Mouse (Mus musculus) E14TG2a.4 (cell line): ENCODE measurements around the gene Cd59b.
A peak's percentile ranks its signal among the peaks of the same experiment; 100 is the strongest.

Experiments
- H3K27me3 ChIP-seq: 2 replicates; pipeline ENCODE4 v1.6.1; 2014; ENCODE audit warnings: low read length, control low read depth; ENCODE audit not compliant: insufficient read depth
- H3K36me3 ChIP-seq: 2 replicates; pipeline ENCODE4 v1.6.1; 2014; ENCODE audit warnings: low read length, control low read depth; ENCODE audit not compliant: insufficient read depth
- H3K4me1 ChIP-seq: replicated peaks from 2 replicates; pipeline ENCODE4 v1.6.1; 2014; ENCODE audit warnings: low read depth, low read length, control low read depth
- H3K4me3 ChIP-seq: replicated peaks from 2 replicates; pipeline ENCODE4 v1.5.1; 2014; ENCODE audit warnings: mild to moderate bottlenecking, low read length
- H3K9me3 ChIP-seq: 2 replicates; pipeline ENCODE4 v1.6.1; 2014; ENCODE audit warnings: low read length, control low read depth
- CTCF ChIP-seq: conservative IDR thresholded peaks from 2 replicates; pipeline ENCODE4 v1.5.1; 2014; ENCODE audit warnings: low read length
- NANOG ChIP-seq: IDR thresholded peaks from 2 replicates; pipeline ENCODE4 v1.6.1; 2014; ENCODE audit warnings: borderline replicate concordance, low read length, mixed read lengths
- POU5F1 ChIP-seq: IDR thresholded peaks from 2 replicates; pipeline ENCODE4 v1.6.1; 2014; ENCODE audit warnings: low read length, borderline replicate concordance

The Cd59b gene

GRCm38 (mm10) chr2:104069704-104070185, at the start of gene Cd59b:
Gene Cd59b, plus strand, starts transcription at chr2:104069849.
- Histone ChIP-seq H3K4me3 (peak within 1 kb of the TSS; percentile 58), H3K36me3 (no peaks in the 10 kb centered on the region), H3K4me1 (peaks cover 17% of the 10 kb centered on the region), H3K27me3 (no peaks in the 10 kb centered on the region), H3K9me3 (no peaks in the 10 kb centered on the region)
- TF ChIP-seq CTCF (no peak), POU5F1 (no peak), NANOG (no peak)

GRCm38 (mm10) chr2:104023096-104023495, 46.6 kb upstream of the Cd59b start:
- H3K9me3 ChIP-seq, result peaks cover 12% of the 10 kb centered on the region; the same call in 1 of the 2 replicates
- no peak overlapping the region for H3K4me3 ChIP-seq
- no peak for TF ChIP-seq CTCF
- TF ChIP-seq POU5F1, result no peak
- no peak for TF ChIP-seq NANOG
- no peaks in the 10 kb centered on the region for H3K27me3 ChIP-seq
- H3K36me3 ChIP-seq, result no peaks in the 10 kb centered on the region
- H3K4me1 ChIP-seq, result peaks cover 3% of the 10 kb centered on the region

- Histone ChIP-seq H3K27me3 (0 out of 2 replicates have a peak, but pooled peaks cover 7% of the 10 kb centered on the region), H3K4me3 (no peak overlapping the region), H3K36me3 (no peaks in the 10 kb centered on the region), H3K9me3 (peaks cover 12% of the 10 kb centered on the region; the same call in 1 of the 2 replicates), H3K4me1 (peaks cover 13% of the 10 kb centered on the region)
- TF ChIP-seq CTCF, result no peak
- no peak for TF ChIP-seq NANOG
- TF ChIP-seq POU5F1, result no peak
These were observed 45.0 kb upstream of the Cd59b start for GRCm38 (mm10) chr2:104024656-104025055.

- H3K4me1 ChIP-seq, result peaks cover 23% of the 10 kb centered on the region
- peaks cover 12% of the 10 kb centered on the region; the same call in 1 of the 2 replicates for H3K9me3 ChIP-seq
- TF ChIP-seq CTCF (no peak), NANOG (no peak), POU5F1 (no peak)
- H3K4me3 ChIP-seq, result peak within 1 kb of the TSS; percentile 95
- 0 out of 2 replicates have a peak, but pooled peaks cover 7% of the 10 kb centered on the region for H3K27me3 ChIP-seq
- no peaks in the 10 kb centered on the region for H3K36me3 ChIP-seq
These were observed 42.1 kb upstream of the Cd59b start, which contains the start of gene Fbxo3 for GRCm38 (mm10) chr2:104027458-104028138. Gene Fbxo3, plus strand, starts transcription at chr2:104027721.

- Histone ChIP-seq H3K4me1 (peaks cover 23% of the 10 kb centered on the region), H3K9me3 (peaks cover 12% of the 10 kb centered on the region; the same call in 1 of the 2 replicates), H3K4me3 (peak within 1 kb of the TSS; percentile 95), H3K27me3 (0 out of 2 replicates have a peak, but pooled peaks cover 7% of the 10 kb centered on the region), H3K36me3 (no peaks in the 10 kb centered on the region)
- TF ChIP-seq NANOG (no peak), POU5F1 (no peak), CTCF (no peak)
These were observed 41.4 kb upstream of the Cd59b start, which contains the start of gene 4931422A03Rik for GRCm38 (mm10) chr2:104028139-104028723. Gene 4931422A03Rik, minus strand, starts transcription at chr2:104028361.

GRCm38 (mm10) chr2:104029074-104029473, 40.6 kb upstream of the Cd59b start:
- Histone ChIP-seq H3K36me3 (peaks cover 4% of the 10 kb centered on the region), H3K4me3 (no peak overlapping the region), H3K4me1 (peaks cover 23% of the 10 kb centered on the region), H3K9me3 (peaks cover 10% of the 10 kb centered on the region; the same call in 1 of the 2 replicates), H3K27me3 (0 out of 2 replicates have a peak, but pooled peaks cover 7% of the 10 kb centered on the region)
- no peak for TF ChIP-seq NANOG
- TF ChIP-seq CTCF, result no peak
- TF ChIP-seq POU5F1, result no peak

- no peak for TF ChIP-seq CTCF
- TF ChIP-seq POU5F1, result no peak
- no peak for TF ChIP-seq NANOG
- Histone ChIP-seq H3K4me3 (no peak overlapping the region), H3K36me3 (peaks cover 12% of the 10 kb centered on the region), H3K4me1 (peaks cover 23% of the 10 kb centered on the region), H3K27me3 (0 out of 2 replicates have a peak, but pooled peaks cover 7% of the 10 kb centered on the region), H3K9me3 (no peaks in the 10 kb centered on the region)
These were observed 39.3 kb upstream of the Cd59b start for GRCm38 (mm10) chr2:104030381-104030780.

GRCm38 (mm10) chr2:104032056-104032455, 37.6 kb upstream of the Cd59b start:
- peaks cover 23% of the 10 kb centered on the region for H3K4me1 ChIP-seq
- no peak overlapping the region for H3K4me3 ChIP-seq
- TF ChIP-seq NANOG (no peak), CTCF (no peak), POU5F1 (no peak)
- H3K9me3 ChIP-seq, result no peaks in the 10 kb centered on the region
- H3K36me3 ChIP-seq, result peaks cover 26% of the 10 kb centered on the region
- H3K27me3 ChIP-seq, result 0 out of 2 replicates have a peak, but pooled peaks cover 7% of the 10 kb centered on the region
